Mouse (Mus musculus) cerebellum, adult (tissue): ENCODE measurements around the gene Nr3c2.

Source experiments
- ATAC-seq: cut with Nextera tagmentation; 2 replicates; pipeline ENCODE4 v1.9.2; 2017; ENCODE audit warnings: mild to moderate bottlenecking, moderate library complexity, mixed read lengths; ENCODE audit not compliant: insufficient number of reproducible peaks, low FRiP score, low TSS enrichment

Nr3c2 gene

DNA sequence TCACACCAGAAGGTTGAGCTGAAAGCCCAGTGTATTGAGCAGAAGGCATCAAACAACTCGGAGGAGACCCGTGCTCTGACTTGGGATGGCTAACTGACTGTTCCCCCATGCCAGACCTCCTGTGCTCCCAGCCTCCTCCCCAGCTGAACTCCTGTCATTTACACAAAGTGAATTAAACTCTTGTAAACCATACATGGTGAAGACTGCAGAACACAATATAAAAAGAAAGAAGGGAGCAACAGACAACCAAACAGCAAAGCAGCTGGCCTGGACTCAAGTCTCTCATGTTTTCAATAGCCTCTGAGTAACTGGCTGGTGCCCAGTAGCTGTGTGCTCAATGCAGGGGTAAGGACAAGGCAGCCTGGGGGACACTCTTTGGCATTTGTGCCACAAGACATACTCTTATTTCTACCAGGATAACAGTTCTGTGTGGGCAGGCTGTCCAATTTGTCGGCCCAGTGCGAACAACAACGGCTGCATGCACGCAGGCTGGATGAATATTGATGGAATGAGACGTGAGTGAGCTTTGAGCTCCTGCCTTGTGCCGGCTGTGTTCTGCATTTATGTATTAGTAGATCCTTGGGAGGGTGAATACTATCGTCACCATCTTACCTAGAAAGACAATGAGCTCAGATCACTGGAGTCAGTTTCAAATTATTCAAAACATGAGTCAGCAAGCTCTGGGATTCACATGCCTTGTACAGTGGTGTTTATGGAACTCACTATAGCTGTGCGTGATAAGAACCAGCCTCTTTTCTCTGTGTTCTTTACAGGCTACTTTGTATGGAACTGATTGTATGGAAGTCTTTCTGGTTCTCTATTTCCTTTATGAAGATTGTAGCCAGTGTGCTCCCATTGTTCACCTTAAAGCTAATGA is 152.4 kb downstream of the Nr3c2 start:
- no peak for ATAC-seq

- ATAC-seq = no peak
Observed at GRCm38 (mm10) chr8:77055492-77056021, 156.3 kb downstream of the Nr3c2 start.

DNA sequence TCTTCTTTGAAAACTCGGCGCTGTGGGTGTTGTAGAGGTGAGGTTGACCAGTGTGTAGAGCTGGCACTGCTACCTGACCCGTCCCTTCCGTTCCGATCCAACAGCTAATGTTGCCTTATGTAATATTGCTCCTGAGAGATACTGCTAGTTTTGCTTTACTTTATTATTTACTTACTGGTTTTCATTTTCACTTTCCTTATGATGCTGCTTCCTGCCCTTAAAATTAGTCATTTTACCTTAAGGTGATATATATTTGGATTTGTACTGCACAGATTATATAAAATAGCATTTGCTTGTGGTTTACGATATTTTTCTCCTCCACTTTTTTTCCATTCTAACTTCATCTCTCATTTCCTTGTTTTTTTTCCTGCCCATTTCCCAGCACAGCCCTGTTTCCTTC is 157.6 kb downstream of the Nr3c2 start:
- no peak for ATAC-seq

DNA sequence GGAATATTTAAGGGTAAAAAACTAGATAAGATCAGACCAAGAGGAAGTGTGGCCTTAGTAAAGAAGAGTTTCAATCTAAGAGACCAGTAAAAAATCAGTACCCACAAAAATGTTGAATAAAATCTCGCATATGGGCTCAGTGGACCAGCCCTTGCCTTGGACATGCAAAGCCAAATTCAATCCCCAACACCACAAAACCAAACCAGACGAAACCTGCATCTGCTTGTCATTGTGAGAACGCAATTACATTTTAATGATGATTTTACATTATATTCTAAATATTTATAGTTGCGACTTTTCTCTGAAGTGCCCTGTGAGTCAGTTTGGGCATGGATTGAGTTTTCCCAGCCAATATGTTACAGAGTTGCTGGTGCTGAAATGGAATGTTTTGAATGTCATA is 183.4 kb downstream of the Nr3c2 start:
- ATAC-seq = no peak

DNA sequence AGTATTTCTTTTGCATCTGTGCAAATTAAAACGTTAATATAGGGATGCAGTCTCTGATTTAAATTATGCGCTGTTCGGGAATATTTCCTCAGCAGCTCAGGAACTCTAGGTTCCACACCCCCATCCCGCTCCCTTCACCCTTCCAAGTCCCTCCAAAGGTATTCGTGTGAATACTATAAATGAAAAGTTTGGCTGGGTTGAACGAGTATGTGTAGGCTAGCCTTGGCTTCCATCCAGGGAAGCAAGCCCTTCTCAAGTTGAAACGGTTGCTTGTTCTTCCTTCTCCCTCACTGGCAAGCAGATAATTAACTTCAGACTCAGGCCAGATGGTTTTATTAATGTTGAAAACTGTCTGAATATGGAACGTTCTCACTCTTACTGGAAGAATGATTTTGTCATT is 186.8 kb downstream of the Nr3c2 start:
- no peak for ATAC-seq

DNA sequence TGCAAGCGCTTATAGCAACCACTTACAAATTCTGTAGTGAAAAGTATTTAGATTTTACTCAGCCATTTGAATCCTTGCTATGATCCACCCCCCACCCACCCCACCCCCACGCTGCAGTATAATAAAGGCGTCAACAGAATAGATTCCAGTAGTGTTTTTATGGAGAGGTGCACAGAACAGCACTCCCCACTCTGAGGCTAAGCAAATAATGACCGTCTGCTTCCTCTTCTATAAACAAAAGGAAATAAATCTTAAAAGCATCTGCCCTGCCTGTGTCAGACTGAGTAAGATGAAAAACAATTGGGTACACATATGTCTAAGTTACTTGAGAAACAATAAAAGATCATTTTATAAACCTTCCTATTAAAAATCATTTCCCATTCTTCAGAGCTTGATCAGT is 197.5 kb downstream of the Nr3c2 start:
- no peak for ATAC-seq

GRCm38 (mm10) chr8:77098101-77098500 is 198.9 kb downstream of the Nr3c2 start:
- no peak for ATAC-seq

DNA sequence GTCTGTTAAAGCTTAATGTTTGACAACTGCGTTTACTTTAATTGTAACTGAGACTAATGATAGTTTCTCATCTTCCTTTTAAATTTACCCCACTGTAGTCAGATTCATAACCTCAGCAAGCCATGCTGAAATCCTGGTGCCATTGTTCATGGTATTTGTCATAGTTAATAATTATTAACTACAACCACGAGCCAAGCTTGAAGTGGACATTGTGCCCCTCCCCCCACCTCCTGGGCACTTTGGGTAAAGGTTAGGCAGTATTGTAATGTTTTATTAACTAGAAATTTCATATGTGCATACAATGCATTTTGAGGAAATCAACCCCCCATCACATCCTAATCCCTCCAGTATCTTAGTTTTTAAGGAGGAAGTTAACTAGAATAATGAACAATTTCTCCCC is 201.1 kb downstream of the Nr3c2 start:
- no peak for ATAC-seq

GRCm38 (mm10) chr8:77102879-77103278 is 203.6 kb downstream of the Nr3c2 start:
- ATAC-seq = no peak; the same call in 1 of the 2 replicates

DNA sequence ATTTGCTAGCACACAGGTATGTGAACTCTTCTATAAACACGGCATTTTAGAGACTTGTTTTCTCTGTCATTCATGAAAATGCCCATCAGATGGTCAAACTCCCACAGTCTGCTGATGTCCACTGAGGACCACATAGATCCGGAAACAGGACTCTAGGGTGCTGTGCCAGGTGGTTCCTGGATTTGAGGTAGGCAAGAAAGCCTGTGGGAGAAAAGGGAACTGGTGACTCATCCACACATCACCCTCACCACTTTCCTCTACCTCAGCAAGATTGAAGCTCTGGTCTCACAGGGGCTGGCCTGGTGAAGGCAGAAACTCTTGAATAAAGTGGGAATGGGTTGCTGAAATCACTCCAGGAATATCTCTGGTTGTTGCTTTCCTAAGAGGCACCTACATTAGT is 213.5 kb downstream of the Nr3c2 start:
- no peak for ATAC-seq

- no peak for ATAC-seq
Observed at GRCm38 (mm10) chr8:77114769-77115168, 215.5 kb downstream of the Nr3c2 start.

DNA sequence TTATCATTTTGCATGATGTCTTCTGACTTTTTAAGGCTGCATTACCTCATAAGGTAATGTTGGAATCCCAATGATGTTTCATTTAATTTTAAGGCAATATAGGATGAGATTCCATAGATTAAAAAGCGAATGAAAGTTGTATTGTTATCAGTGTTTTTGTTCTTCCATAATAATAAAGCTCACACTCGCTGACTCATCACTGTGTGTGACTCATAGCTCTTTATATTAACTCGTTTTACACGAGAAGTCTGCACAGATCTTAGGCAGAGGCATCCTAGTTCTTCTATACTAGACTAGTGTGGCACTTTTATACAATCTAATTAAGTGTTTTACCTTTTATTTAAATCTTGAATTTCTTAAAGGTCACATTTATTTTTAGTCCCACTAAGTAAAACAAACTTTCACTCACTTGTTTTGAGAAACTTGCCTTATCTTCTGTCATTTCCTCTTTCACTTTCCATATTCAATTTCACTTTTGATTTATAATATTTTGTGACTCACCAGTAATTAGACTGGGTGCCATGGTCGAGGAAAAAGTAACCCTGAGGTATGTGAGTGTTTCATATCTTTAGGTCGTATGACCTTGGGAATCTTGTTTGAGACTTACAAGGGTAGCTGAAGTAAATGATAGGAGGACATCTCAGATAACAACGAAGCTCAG is 217.3 kb downstream of the Nr3c2 start:
- no peak for ATAC-seq

DNA sequence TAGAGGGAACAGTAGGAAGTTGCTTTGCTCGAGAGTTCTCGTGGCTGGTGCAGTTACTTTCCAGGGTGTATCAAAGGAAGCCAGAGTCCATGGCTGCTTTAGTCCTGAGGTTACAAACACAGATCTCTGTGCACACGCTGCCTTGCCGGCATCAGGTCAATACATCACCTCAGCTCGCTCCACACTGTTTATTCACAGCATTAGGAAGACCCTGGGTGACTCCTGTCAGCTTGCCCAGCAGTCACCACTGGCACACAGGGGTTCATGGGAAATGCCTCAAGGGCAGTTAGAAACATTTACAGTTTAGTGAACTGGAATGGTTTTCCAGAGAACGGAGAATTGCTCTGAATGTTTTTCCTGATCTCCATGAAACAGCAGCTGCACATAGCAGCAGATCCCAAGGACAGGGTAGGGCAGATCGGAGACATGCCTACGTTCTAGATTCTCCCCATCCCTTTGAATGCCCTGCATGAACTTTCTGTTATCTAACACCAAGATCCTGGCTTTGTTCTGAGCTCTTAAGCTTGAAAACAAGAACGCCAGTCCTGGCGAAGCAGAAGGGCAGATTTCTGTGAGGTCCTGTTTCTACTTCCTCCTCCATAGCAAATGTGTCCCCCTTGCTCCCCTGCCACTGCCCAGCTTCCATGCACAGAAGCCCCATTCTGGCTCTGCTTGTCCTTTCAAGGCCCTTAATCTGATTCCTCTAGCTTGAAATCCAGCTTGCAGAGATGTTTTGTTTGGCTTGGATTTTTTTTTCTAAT is 221.7 kb downstream of the Nr3c2 start:
- ATAC-seq = peak; percentile 50; the same call in 1 of the 2 replicates

DNA sequence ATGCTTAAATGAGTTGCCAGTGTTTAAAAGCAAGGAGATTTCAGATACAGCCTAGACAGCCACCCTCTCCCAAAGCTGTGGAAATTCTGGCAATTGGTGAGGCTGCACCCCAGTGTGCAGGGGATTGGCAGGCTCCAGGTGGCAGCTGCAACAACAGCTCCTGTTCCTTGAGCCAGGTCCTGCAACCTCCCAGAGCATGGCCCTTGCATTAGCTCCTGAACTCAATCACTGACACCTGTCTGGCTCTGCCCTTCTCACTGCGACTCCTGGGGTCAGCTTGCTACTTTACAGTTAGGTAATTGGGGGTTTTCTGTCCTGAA is 222.3 kb downstream of the Nr3c2 start:
- ATAC-seq = peak; percentile 84

DNA sequence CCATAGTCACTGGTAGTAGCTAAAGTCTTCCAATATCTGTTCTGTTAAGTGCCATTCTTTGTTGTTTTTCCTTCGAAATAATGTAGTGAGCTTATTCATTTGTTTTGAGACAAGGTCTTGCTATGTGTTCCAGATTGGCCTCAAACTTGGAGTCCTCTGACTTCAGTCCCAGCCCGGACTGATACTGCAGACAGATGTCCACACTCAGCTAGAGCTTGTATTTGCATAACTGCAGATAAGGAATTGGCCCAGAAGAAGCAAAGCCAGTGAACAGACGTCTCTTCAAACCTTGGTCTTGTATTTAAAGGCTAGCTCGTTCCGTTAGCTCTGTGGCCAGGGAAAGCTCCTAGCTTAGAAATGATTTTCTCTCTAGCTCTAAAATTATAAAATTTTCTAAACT is 223.1 kb downstream of the Nr3c2 start:
- ATAC-seq = no peak

GRCm38 (mm10) chr8:77125777-77126176 is 226.5 kb downstream of the Nr3c2 start:
- ATAC-seq = no peak

- ATAC-seq = no peak
Observed at GRCm38 (mm10) chr8:77128006-77128405, 228.8 kb downstream of the Nr3c2 start.

DNA sequence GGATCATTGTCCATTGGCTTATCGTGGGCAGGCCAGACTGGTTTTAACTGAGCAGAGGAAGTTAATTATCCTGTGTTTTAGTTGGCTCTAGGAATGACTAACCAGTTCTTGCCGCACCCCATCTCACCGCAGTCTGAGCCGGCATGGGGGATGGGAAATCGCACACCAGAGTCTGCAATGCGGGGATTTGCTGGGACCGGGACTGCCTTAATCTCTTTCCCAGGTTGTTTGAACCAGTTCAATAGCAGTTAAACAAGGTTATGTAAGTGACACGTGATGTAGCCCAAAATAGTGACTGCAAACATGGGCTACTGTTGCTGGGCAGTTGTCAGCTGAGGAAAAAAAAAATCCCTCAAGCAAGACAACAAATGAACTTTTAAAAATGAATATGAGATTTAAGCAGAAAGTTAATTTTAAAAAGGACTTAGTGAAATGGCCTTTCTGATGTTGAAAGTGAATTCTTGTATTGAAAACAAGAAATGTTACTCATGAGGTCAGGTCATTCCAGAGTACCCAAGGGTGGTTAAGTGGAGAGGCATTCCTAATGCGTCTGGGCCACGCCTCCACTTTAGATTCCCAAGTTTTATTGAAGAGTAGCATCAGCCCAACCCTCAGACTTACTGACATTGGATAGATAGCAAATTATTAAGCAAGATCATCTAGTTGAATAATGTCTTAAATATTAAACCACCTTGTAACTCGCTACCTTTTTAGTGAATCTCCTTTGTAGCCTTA is 233.8 kb downstream of the Nr3c2 start:
- ATAC-seq = peak; percentile 38; the same call in 1 of the 2 replicates

GRCm38 (mm10) chr8:77133797-77134385 is 234.6 kb downstream of the Nr3c2 start:
- 0 out of 2 replicates have a peak, but pooled peaks have one; percentile 13 for ATAC-seq

GRCm38 (mm10) chr8:77145285-77145684 is 246.0 kb downstream of the Nr3c2 start:
- ATAC-seq = peak; percentile 66; the same call in 1 of the 2 replicates
